Mouse (Mus musculus) stomach, postnatal 0 days (tissue): ENCODE measurements around the gene Gipc2. TPM values are rescaled to one million over a fixed set of nuclear protein-coding genes. Genes with fewer than 3 reads are reported as not detected.

ENCODE experiments used
- ATAC-seq: fragments of 200-750 bp; cut with Nextera tagmentation; 2 replicates; pipeline ENCODE4 v1.8.0; 2017; ENCODE audit not compliant: low FRiP score, low TSS enrichment
- DNase-seq: peaks from one replicate; pipeline ENCODE4 v3.0.0-alpha.2; 2016; ENCODE audit warnings: low spot score
- H3K27ac ChIP-seq: fragments of 300-500 bp; sonication (generic); replicated peaks from 2 replicates; pipeline ENCODE4 v1.5.1; 2014; ENCODE audit warnings: mild to moderate bottlenecking, control low read depth
- H3K27me3 ChIP-seq: fragments of 300-500 bp; sonication (generic); 2 replicates; pipeline ENCODE4 v1.6.1; 2014; ENCODE audit warnings: low read length; ENCODE audit not compliant: control insufficient read depth, insufficient read depth
- H3K36me3 ChIP-seq: fragments of 300-500 bp; sonication (generic); 2 replicates; pipeline ENCODE4 v1.6.1; 2014; ENCODE audit warnings: low read length, mixed read lengths; ENCODE audit not compliant: control insufficient read depth, insufficient read depth
- H3K4me1 ChIP-seq: fragments of 300-500 bp; sonication (generic); replicated peaks from 2 replicates; pipeline ENCODE4 v1.6.1; 2014; ENCODE audit warnings: antibody characterized with exemption; ENCODE audit not compliant: control insufficient read depth, insufficient read depth
- H3K4me2 ChIP-seq: fragments of 300-500 bp; sonication (generic); replicated peaks from 2 replicates; pipeline ENCODE4 v1.6.1; 2014; ENCODE audit warnings: low read depth, mild to moderate bottlenecking, control low read depth, moderate library complexity
- H3K4me3 ChIP-seq: fragments of 300-500 bp; sonication (generic); 2 replicates; pipeline ENCODE4 v1.5.1; 2014; ENCODE audit warnings: low read depth, low read length, control low read depth
- H3K9ac ChIP-seq: fragments of 300-500 bp; sonication (generic); 2 replicates; pipeline ENCODE4 v1.6.1; 2014; ENCODE audit warnings: mild to moderate bottlenecking, low read length, control low read depth, mixed read lengths
- H3K9me3 ChIP-seq: fragments of 300-500 bp; sonication (generic); 2 replicates; pipeline ENCODE4 v1.6.1; 2016; ENCODE audit warnings: low read length; ENCODE audit not compliant: control insufficient read depth
- CTCF ChIP-seq: IDR thresholded peaks from 2 replicates; pipeline ENCODE4 v1.5.1; 2016; ENCODE audit warnings: antibody characterized with exemption, low read depth, mild to moderate bottlenecking, moderate library complexity
- EP300 ChIP-seq: optimal IDR thresholded peaks from 2 replicates; pipeline ENCODE3; 2016; ENCODE audit warnings: antibody characterized with exemption
- WGBS: fragments of 180-500 bp; shearing (Covaris S2); extraction: QIAGEN DNeasy Blood & Tissue Kit; methylation state at CpG from one replicate; pipeline ENCODE4 v1.1.7; 2014; 5-methylcytosine and 5-hydroxymethylcytosine counted together
- polyA plus RNA-seq: library from polyadenylated mRNA; unstranded; fragments of >200 nt; fragmentation: Nextera tagmentation; extraction: Ambion mirVana; gene quantifications from 2 replicates; pipeline ENCODE4 v1.2.1, GENCODE M21; 2015

The Gipc2 gene
- polyA plus RNA-seq, 1 experiment from 2014 or later, result 76.1 TPM

GRCm38 (mm10) chr3:152171862-152172261, 5.8 kb upstream of the Gipc2 start:
- H3K36me3 ChIP-seq, result no peaks in the 10 kb centered on the region
- WGBS, result 37% methylated on average over 7 of the region's 7 CpGs
- ATAC-seq (peak; percentile 80), DNase-seq (no peak)
- no peak overlapping the region for H3K4me2 ChIP-seq
- H3K9me3 ChIP-seq, result no peaks in the 10 kb centered on the region
- H3K27me3 ChIP-seq, result no peaks in the 10 kb centered on the region
- TF ChIP-seq EP300 (no peak), CTCF (peak; percentile 54)
- H3K27ac ChIP-seq, result no peak overlapping the region
- no peak overlapping the region for H3K4me3 ChIP-seq
- H3K9ac ChIP-seq, result no peak overlapping the region
- no peaks in the 10 kb centered on the region for H3K4me1 ChIP-seq

- Histone ChIP-seq H3K27ac (no peak overlapping the region), H3K4me1 (no peaks in the 10 kb centered on the region), H3K4me2 (no peak overlapping the region), H3K27me3 (no peaks in the 10 kb centered on the region), H3K9me3 (no peaks in the 10 kb centered on the region), H3K9ac (no peak overlapping the region), H3K4me3 (no peak overlapping the region), H3K36me3 (no peaks in the 10 kb centered on the region)
- DNase-seq, result no peak
- 51% methylated on average over 2 of the region's 2 CpGs for whole genome bisulfite sequencing
- TF ChIP-seq EP300, result no peak
- ATAC-seq, result no peak
These were observed 5.2 kb upstream of the Gipc2 start for GRCm38 (mm10) chr3:152171236-152171635.

GRCm38 (mm10) chr3:152170407-152170806, 4.4 kb upstream of the Gipc2 start:
- no peak overlapping the region; the same call in 1 of the 2 replicates for H3K27ac ChIP-seq
- no peak overlapping the region for H3K4me3 ChIP-seq
- no peaks in the 10 kb centered on the region for H3K9me3 ChIP-seq
- H3K36me3 ChIP-seq, result no peaks in the 10 kb centered on the region
- ATAC-seq (peak; percentile 57; the same call in 1 of the 2 replicates), DNase-seq (peak; percentile 47)
- H3K4me1 ChIP-seq, result peaks cover 5% of the 10 kb centered on the region; the same call in 1 of the 2 replicates
- TF ChIP-seq CTCF (no peak), EP300 (no peak)
- no peak overlapping the region for H3K9ac ChIP-seq
- 4% methylated on average over 1 of the region's 1 CpGs for WGBS
- no peak overlapping the region for H3K4me2 ChIP-seq
- H3K27me3 ChIP-seq, result no peaks in the 10 kb centered on the region

GRCm38 (mm10) chr3:152168007-152168406, 2.0 kb upstream of the Gipc2 start:
- Histone ChIP-seq H3K9ac (no peak overlapping the region), H3K4me1 (peaks cover 6% of the 10 kb centered on the region; the same call in 1 of the 2 replicates), H3K27ac (no peak overlapping the region), H3K27me3 (no peaks in the 10 kb centered on the region), H3K9me3 (no peaks in the 10 kb centered on the region), H3K36me3 (no peaks in the 10 kb centered on the region), H3K4me2 (no peak overlapping the region), H3K4me3 (no peak overlapping the region)
- no peak for DNase-seq
- WGBS, result 92% methylated on average over 10 of the region's 10 CpGs
- no peak for ATAC-seq
- no peak for TF ChIP-seq EP300
- no peak for TF ChIP-seq CTCF

GRCm38 (mm10) chr3:152166699-152167451, 845 bp upstream of the Gipc2 start:
- H3K9me3 ChIP-seq, result no peaks in the 10 kb centered on the region
- no peak overlapping the region for H3K9ac ChIP-seq
- peak overlapping the region; percentile 8; the same call in 1 of the 2 replicates for H3K4me3 ChIP-seq
- H3K4me1 ChIP-seq, result peaks cover 6% of the 10 kb centered on the region; the same call in 1 of the 2 replicates
- H3K4me2 ChIP-seq, result 0 out of 2 replicates have a peak overlapping the region, but pooled peaks have one; percentile 15
- DNase-seq, result no peak
- TF ChIP-seq EP300 (no peak), CTCF (no peak)
- no peak for ATAC-seq
- no peaks in the 10 kb centered on the region for H3K36me3 ChIP-seq
- H3K27ac ChIP-seq, result no peak overlapping the region
- WGBS, result 38% methylated on average over 29 of the region's 29 CpGs
- H3K27me3 ChIP-seq, result no peaks in the 10 kb centered on the region
